Comparison of ENCODE assay signal across 10 mouse cellular contexts in the genomic region with DNA sequence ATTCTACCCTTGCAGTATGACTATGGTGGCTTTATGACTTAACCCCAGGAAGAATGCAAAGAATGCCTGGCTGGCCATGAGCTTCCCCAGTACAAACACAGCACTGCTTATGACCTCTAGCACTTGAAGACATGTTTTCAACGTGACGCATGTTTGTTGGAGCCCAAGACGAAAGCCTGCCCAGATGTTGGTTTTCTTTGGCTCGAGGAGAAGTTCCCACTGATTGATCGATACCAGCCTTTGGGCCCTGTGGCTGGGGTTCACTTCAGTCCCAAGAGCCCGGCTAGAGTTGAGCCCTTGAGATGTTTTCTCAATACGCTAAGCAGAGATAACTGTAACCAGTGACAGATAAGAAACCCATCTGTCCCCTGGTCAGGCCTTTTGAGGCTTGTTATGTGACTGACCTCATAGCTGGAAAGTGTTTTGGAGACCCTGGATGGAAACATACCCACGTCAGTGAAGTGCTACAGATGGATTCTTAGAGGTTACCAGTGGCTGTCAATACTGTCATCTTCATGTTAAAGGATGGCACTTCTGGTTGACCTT.
DNase-seq lines count a peak whose midpoint lies in the region; ATAC-seq and TF ChIP-seq lines count a peak whose summit lies in the region.
"Had no signal": no experiment of that assay in that cellular context is flagged by ENCODE, and none has a peak within 500 bp of the region (broad histone marks: within the 10 kb centered on the region; RNA-seq: fewer than 3 reads in every experiment).

No protein-coding gene starts in this region.

- intact Hi-C loops in gastrocnemius, postnatal 14 days (cut with DNase I; ENCODE audit: low total_unique reads) = no loop called here

- no peaks in the 10 kb centered on the region for H3K27me3 ChIP-seq in heart, postnatal 0 days (ENCODE audit: control insufficient read depth, insufficient read depth, low read length)
- H3K27me3 ChIP-seq in lung, embryonic 15.5 days = no peaks in the 10 kb centered on the region
- H3K27me3 ChIP-seq: midbrain, embryonic 15.5 days had no signal

- peak; percentile 60; the same call in 1 of the 2 replicates for TF ChIP-seq EP300 in heart, postnatal 0 days (IDR thresholded peaks at IDR 0.05; ENCODE audit: low read depth)

- no peaks in the 10 kb centered on the region for H3K9me3 ChIP-seq in heart, postnatal 0 days (replicated peaks; ENCODE audit: control insufficient read depth, low read length)
- H3K9me3 ChIP-seq in lung, embryonic 15.5 days = no peaks in the 10 kb centered on the region
- H3K9me3 ChIP-seq: midbrain, embryonic 15.5 days had no signal

- no peak for TF ChIP-seq CTCF in embryonic fibroblast, embryonic 13.5 days (IDR thresholded peaks at IDR 0.05; ENCODE audit: borderline replicate concordance, insufficient read depth, low read length)
- TF ChIP-seq CTCF in heart, postnatal 0 days (IDR thresholded peaks at IDR 0.05; ENCODE audit: low read depth) = no peak

- no peaks in the 10 kb centered on the region; the same call in 1 of the 2 replicates for H3K4me1 ChIP-seq in embryonic fibroblast, embryonic 13.5 days (ENCODE audit: control insufficient read depth, insufficient read depth, low read length)
- peaks cover 32% of the 10 kb centered on the region for H3K4me1 ChIP-seq in heart, postnatal 0 days (ENCODE audit: control insufficient read depth, insufficient read depth)
- H3K4me1 ChIP-seq in lung, embryonic 15.5 days = peaks cover 34% of the 10 kb centered on the region
- H3K4me1 ChIP-seq: midbrain, embryonic 15.5 days had no signal

- H3K9ac ChIP-seq in heart, postnatal 0 days (replicated peaks; ENCODE audit: low read depth, low read length) = no peak overlapping the region
- H3K9ac ChIP-seq in lung, embryonic 15.5 days = no peak overlapping the region
- H3K9ac ChIP-seq: midbrain, embryonic 15.5 days had no signal

- no peak overlapping the region for H3K4me3 ChIP-seq in embryonic fibroblast, embryonic 13.5 days (ENCODE audit: insufficient read depth, low read length)
- no peak overlapping the region for H3K4me3 ChIP-seq in heart, postnatal 0 days (ENCODE audit: low read depth, low read length)
- no peak overlapping the region for H3K4me3 ChIP-seq in lung, embryonic 15.5 days
- H3K4me3 ChIP-seq: midbrain, embryonic 15.5 days had no signal

- no peaks in the 10 kb centered on the region for H3K36me3 ChIP-seq in heart, postnatal 0 days (replicated peaks; ENCODE audit: control insufficient read depth, insufficient read depth, low read length)
- H3K36me3 ChIP-seq in lung, embryonic 15.5 days = no peaks in the 10 kb centered on the region
- H3K36me3 ChIP-seq: midbrain, embryonic 15.5 days had no signal

- DNase-seq in NIH3T3 (ENCODE audit: low read depth) = peak; percentile 78
- peak; percentile 76 for DNase-seq in heart, postnatal 0 days (ENCODE audit: low spot score)
- DNase-seq in gastrocnemius, postnatal 14 days = no peak
- no peak for DNase-seq in thymus, postnatal 10 days (ENCODE audit: low spot score in 2 of 2)
- DNase-seq in cerebellum, adult 9-10 months = no peak
- DNase-seq: layer of hippocampus, postnatal 36 days had no signal

- no peak for TF ChIP-seq POLR2A in embryonic fibroblast, embryonic 13.5 days (IDR thresholded peaks at IDR 0.05; ENCODE audit: low read depth, low read length)

- H3K4me2 ChIP-seq in heart, postnatal 0 days (ENCODE audit: low read depth, low read length) = no peak overlapping the region
- H3K4me2 ChIP-seq in lung, embryonic 15.5 days = no peak overlapping the region
- H3K4me2 ChIP-seq: liver, embryonic 11.5 days; midbrain, embryonic 15.5 days had no signal

- 16% methylated on average over 8 of the region's 8 CpGs for WGBS in heart, postnatal 0 days
- 17% methylated on average over 8 of the region's 8 CpGs for WGBS in lung, embryonic 15.5 days

- ATAC-seq in heart, postnatal 0 days (ENCODE audit: insufficient read depth, low read depth) = peak; percentile 61
- ATAC-seq in lung, embryonic 15.5 days (ENCODE audit: borderline replicate concordance, extremely low read depth, low FRiP score, low TSS enrichment) = peak; percentile 46; the same call in 1 of the 2 replicates
- ATAC-seq: midbrain, embryonic 15.5 days had no signal

- H3K27ac ChIP-seq in embryonic fibroblast, embryonic 13.5 days (ENCODE audit: insufficient read depth, low read length) = peak overlapping the region; percentile 72
- peak overlapping the region; percentile 41 for H3K27ac ChIP-seq in heart, postnatal 0 days (ENCODE audit: low read depth)
- no peak overlapping the region for H3K27ac ChIP-seq in lung, embryonic 15.5 days
- H3K27ac ChIP-seq: midbrain, embryonic 15.5 days had no signal

Comparison
In these comparisons a context has a peak if more than half of its experiments do, and no peak if none do; other contexts are left out.
1. DNase-seq: peak in NIH3T3 (single experiment) and heart, postnatal 0 days (single experiment); none in gastrocnemius, postnatal 14 days (single experiment), thymus, postnatal 10 days (0 of 2) and cerebellum, adult 9-10 months (single experiment).